Comparison of ENCODE assay signal across 23 mouse cellular contexts in the genomic region with DNA sequence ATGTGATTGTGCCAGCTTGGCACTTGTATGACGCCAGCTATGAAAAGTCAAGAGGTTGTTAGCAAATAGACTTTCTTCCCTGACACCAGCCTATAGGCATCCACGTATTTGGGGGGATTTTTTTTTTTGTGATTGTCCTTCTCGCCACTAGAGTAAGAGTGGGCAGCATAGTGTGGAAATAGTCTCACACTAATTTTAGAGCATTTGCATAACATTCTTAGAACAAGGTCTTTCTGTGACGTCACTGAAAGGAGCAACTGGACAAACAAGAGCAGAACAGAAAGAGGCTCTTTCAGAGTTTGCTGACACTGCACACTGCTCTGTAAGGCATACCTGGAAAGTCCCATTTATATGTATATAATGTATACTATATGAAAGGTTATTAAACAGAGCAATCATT.
"Had no signal": no experiment of that assay in that cellular context is flagged by ENCODE, and none has a peak within 500 bp of the region (broad histone marks: within the 10 kb centered on the region; RNA-seq: fewer than 3 reads in every experiment).

No protein-coding gene starts in this region.

- H3K36me3 ChIP-seq: heart, embryonic 10.5 days; heart, embryonic 12.5 days; hindbrain, embryonic 10.5 days; hindbrain, embryonic 12.5 days; intestine, embryonic 15.5 days; limb, embryonic 10.5 days; limb, embryonic 12.5 days had no signal

- DNase-seq: gastrocnemius, postnatal 14 days; gastrocnemius, postnatal 36 days; heart, adult 18-20 months; heart, postnatal 10 days; heart, postnatal 4 days; kidney, adult 18-20 months; kidney, adult 8-10 months; kidney, postnatal 10 days; kidney, postnatal 25 days; kidney, postnatal 4 days had no signal

- H3K9ac ChIP-seq: heart, embryonic 12.5 days; hindbrain, embryonic 12.5 days; hindbrain, embryonic 14.5 days; intestine, embryonic 15.5 days; limb, embryonic 12.5 days had no signal

- H3K4me1 ChIP-seq: heart, embryonic 10.5 days; heart, embryonic 12.5 days; intestine, embryonic 15.5 days had no signal

- H3K27ac ChIP-seq: heart, embryonic 10.5 days; hindbrain, embryonic 10.5 days; hindbrain, embryonic 12.5 days; hindbrain, embryonic 14.5 days; intestine, embryonic 15.5 days; layer of hippocampus, adult 2 months; left cerebral cortex, adult 2 months; limb, embryonic 10.5 days; limb, embryonic 12.5 days had no signal

- ATAC-seq: hindbrain, embryonic 16.5 days; inflammation-experienced regulatory T-cells, adult 6 months; intestine, embryonic 15.5 days; intestine, postnatal 0 days had no signal

- H3K9me3 ChIP-seq: heart, embryonic 10.5 days; hindbrain, embryonic 12.5 days; intestine, embryonic 15.5 days; limb, embryonic 10.5 days; limb, embryonic 12.5 days had no signal

- H3K4me2 ChIP-seq: heart, embryonic 12.5 days; hindbrain, embryonic 12.5 days; hindbrain, embryonic 14.5 days; intestine, embryonic 15.5 days; limb, embryonic 12.5 days had no signal

- H3K4me3 ChIP-seq: heart, embryonic 10.5 days; heart, embryonic 12.5 days; hindbrain, embryonic 10.5 days; hindbrain, embryonic 12.5 days; intestine, embryonic 15.5 days; layer of hippocampus, adult 2 months; left cerebral cortex, adult 2 months; limb, embryonic 10.5 days; limb, embryonic 12.5 days had no signal

- H3K27me3 ChIP-seq: heart, embryonic 12.5 days; hindbrain, embryonic 12.5 days; intestine, embryonic 15.5 days; limb, embryonic 12.5 days had no signal
